Mouse (Mus musculus) kidney, embryonic 16.5 days (tissue): ENCODE results near the gene Pcbp2. TPM values are rescaled to one million over a fixed set of nuclear protein-coding genes. Genes with fewer than 3 reads are reported as not detected.

Experiments
- ATAC-seq: fragments of 200-750 bp; cut with Nextera tagmentation; 2 replicates; pipeline ENCODE4 v1.8.0; 2017; ENCODE audit warnings: moderate TSS enrichment; ENCODE audit not compliant: low FRiP score, low TSS enrichment
- H3K27ac ChIP-seq: fragments of 300-500 bp; sonication (generic); 2 replicates; pipeline ENCODE4 v1.5.1; 2014; ENCODE audit warnings: low read length
- H3K27me3 ChIP-seq: fragments of 300-500 bp; sonication (generic); 2 replicates; pipeline ENCODE4 v1.6.1; 2014; ENCODE audit warnings: low read length, control low read depth, mixed read lengths; ENCODE audit not compliant: insufficient read depth
- H3K36me3 ChIP-seq: fragments of 300-500 bp; sonication (generic); 2 replicates; pipeline ENCODE4 v1.6.1; 2014; ENCODE audit warnings: low read length, control low read depth, mixed read lengths; ENCODE audit not compliant: insufficient read depth
- H3K4me1 ChIP-seq: fragments of 300-500 bp; sonication (generic); 2 replicates; pipeline ENCODE4 v1.6.1; 2014; ENCODE audit warnings: low read length, control low read depth, mixed read lengths; ENCODE audit not compliant: insufficient read depth
- H3K4me2 ChIP-seq: fragments of 300-500 bp; sonication (generic); replicated peaks from 2 replicates; pipeline ENCODE4 v1.6.1; 2014; ENCODE audit warnings: low read depth, low read length
- H3K4me3 ChIP-seq: fragments of 300-500 bp; sonication (generic); 2 replicates; pipeline ENCODE4 v1.5.1; 2014; ENCODE audit warnings: mild to moderate bottlenecking, low read length
- H3K9ac ChIP-seq: fragments of 300-500 bp; sonication (generic); replicated peaks from 2 replicates; pipeline ENCODE4 v1.6.1; 2014; ENCODE audit warnings: low read length
- H3K9me3 ChIP-seq: fragments of 300-500 bp; sonication (generic); 2 replicates; pipeline ENCODE4 v1.6.1; 2016; ENCODE audit warnings: low read length, control low read depth
- WGBS: fragments of 180-500 bp; shearing (Covaris S2); extraction: QIAGEN DNeasy Blood & Tissue Kit; methylation state at CpG from one replicate; pipeline ENCODE4 v1.1.7; 2014; 5-methylcytosine and 5-hydroxymethylcytosine counted together
- polyA plus RNA-seq: library from polyadenylated mRNA; unstranded; fragments of >200 nt; fragmentation: Nextera tagmentation; extraction: Ambion mirVana; gene quantifications from 2 replicates; pipeline ENCODE4 v1.2.1, GENCODE M21; 2015

The Pcbp2 gene
- polyA plus RNA-seq, 1 experiment from 2014 or later = 212 TPM

DNA sequence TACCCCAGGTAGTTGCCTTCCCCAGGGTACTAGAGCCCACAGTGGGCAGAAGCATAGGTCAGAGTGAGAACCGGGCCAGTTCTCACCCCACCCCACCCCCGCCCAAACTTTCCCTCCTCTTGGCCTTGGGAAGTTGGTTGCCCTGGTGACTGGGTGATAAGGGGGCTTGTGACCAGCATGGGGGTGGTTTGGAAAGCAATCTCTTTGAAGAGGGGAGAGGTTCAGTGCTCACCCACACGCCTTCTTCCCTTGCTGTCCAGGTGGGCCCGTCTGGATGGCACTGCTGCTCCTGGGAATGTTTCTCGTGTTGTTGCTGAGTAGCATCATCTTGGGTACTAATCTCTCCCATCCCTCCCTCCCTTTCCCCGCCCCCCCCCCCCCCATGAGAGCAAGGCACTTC, 23.9 kb upstream of the Pcbp2 start:
- H3K4me2 ChIP-seq = no peak overlapping the region
- H3K4me1 ChIP-seq = 0 out of 2 replicates have a peak, but pooled peaks cover 3% of the 10 kb centered on the region
- H3K36me3 ChIP-seq = no peaks in the 10 kb centered on the region
- no peaks in the 10 kb centered on the region for H3K9me3 ChIP-seq
- no peak for ATAC-seq
- 44% methylated on average over 5 of the region's 6 CpGs for WGBS
- H3K27ac ChIP-seq = no peak overlapping the region
- no peaks in the 10 kb centered on the region for H3K27me3 ChIP-seq
- H3K9ac ChIP-seq = no peak overlapping the region
- H3K4me3 ChIP-seq = no peak overlapping the region

DNA sequence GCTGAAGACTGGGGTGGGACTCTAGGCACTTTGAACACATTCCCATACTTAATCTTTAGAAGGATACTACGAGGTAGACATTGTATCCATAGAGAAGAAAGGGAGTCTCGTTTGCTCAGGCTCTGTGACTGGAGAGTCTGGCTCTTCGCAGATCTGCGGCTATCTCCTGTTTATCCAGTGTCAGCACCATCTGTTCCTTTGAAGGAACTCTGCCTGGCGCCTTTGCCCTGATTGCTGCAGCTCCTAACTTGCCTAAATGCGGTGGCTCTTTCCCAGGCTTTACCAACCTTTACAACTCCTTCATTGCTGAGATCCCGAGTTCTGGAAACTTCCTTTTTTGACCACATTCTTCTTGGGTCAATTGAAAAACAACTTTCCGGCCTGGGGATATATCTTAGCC, 21.0 kb upstream of the Pcbp2 start:
- Histone ChIP-seq H3K27me3 (no peaks in the 10 kb centered on the region), H3K4me2 (no peak overlapping the region), H3K27ac (no peak overlapping the region), H3K4me1 (0 out of 2 replicates have a peak, but pooled peaks cover 3% of the 10 kb centered on the region), H3K9ac (no peak overlapping the region), H3K4me3 (no peak overlapping the region), H3K9me3 (no peaks in the 10 kb centered on the region), H3K36me3 (no peaks in the 10 kb centered on the region)
- WGBS = 33% methylated on average over 8 of the region's 8 CpGs
- ATAC-seq = no peak

DNA sequence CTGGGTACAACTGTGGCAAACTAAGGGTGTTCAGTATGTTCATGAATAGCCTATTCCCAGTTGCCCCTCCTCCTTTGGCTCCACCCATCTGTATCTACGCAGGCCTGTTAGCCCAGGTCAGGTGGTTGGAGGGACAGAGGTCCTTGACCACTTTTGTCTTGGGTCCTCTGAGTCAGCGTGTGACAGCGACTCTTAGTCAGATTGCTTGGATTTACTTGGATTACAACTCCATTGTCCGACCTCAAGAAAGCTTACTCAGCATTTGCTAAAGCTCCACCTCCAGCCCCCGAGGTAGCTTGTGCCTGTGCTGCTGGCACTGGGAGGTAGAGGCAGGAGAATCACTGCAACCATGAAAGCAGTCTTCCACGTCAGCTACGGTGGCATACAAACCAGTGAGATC, 19.4 kb upstream of the Pcbp2 start:
- Histone ChIP-seq H3K36me3 (no peaks in the 10 kb centered on the region), H3K9ac (no peak overlapping the region), H3K27ac (no peak overlapping the region), H3K4me2 (0 out of 2 replicates have a peak overlapping the region, but pooled peaks have one; percentile 4), H3K4me1 (0 out of 2 replicates have a peak, but pooled peaks cover 3% of the 10 kb centered on the region), H3K9me3 (no peaks in the 10 kb centered on the region), H3K4me3 (no peak overlapping the region), H3K27me3 (no peaks in the 10 kb centered on the region)
- no peak for ATAC-seq
- 23% methylated on average over 7 of the region's 7 CpGs for WGBS

DNA sequence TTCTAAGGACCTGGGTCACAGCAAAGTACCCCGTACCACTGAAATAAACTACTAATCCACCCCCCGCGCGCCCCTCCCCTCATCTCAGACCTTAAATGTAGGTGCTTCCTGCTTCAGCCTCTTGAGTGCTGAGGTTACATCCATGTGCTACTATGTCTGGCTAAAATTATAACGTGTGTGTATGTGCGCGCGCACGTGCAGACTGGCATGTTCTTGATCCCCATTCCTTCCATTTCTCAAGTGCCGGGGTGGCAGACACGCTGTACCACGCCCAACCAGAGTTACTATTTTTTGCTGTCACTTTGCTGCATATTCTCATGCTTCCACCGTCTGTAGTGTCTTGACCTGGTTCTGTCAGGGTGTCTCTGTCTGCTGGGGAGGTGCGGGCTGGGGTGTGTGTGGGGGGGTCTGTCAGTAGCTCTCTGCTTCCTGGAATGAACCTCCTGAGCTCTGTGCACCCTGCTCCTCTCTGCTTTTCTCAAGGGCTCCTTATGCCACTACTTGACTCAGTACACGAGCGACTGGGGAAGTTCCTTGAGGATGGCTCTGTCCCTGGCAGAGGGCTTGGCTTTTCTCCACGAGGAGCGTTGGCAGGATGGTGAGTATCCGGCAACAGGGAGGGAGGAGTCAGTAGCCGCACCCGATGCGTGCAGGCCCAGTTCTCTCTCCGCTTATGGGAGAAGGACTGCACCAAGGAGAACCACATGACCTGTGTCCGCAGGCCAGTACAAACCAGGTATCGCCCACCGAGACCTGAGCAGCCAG, 18.5 kb upstream of the Pcbp2 start:
- Histone ChIP-seq H3K4me3 (no peak overlapping the region), H3K4me1 (0 out of 2 replicates have a peak, but pooled peaks cover 1% of the 10 kb centered on the region), H3K4me2 (no peak overlapping the region), H3K27ac (no peak overlapping the region), H3K36me3 (no peaks in the 10 kb centered on the region), H3K9me3 (no peaks in the 10 kb centered on the region), H3K27me3 (no peaks in the 10 kb centered on the region), H3K9ac (no peak overlapping the region)
- ATAC-seq = no peak
- whole genome bisulfite sequencing = 83% methylated on average over 26 of the region's 26 CpGs

DNA sequence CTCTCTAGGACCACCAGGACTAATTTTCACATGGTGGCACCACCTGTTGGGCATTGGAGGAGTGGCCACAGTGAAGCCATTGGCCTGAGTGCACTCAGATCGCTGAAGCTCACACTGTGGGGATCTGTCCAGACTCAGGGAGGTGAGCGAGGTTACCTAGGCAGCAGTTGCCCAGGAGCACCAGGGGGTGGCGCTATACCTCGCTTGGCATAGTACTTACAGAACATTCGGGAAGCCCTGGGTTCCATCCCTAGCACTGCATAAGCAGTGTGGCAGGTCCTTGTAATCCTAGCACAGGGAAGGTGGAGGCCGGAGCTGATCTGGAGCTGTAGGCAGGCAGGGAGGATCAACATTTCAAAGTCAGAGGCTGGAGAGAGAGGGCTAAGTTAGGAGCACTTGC, 14.3 kb upstream of the Pcbp2 start:
- WGBS = 38% methylated on average over 6 of the region's 6 CpGs
- no peak for ATAC-seq
- no peak overlapping the region for H3K4me3 ChIP-seq

DNA sequence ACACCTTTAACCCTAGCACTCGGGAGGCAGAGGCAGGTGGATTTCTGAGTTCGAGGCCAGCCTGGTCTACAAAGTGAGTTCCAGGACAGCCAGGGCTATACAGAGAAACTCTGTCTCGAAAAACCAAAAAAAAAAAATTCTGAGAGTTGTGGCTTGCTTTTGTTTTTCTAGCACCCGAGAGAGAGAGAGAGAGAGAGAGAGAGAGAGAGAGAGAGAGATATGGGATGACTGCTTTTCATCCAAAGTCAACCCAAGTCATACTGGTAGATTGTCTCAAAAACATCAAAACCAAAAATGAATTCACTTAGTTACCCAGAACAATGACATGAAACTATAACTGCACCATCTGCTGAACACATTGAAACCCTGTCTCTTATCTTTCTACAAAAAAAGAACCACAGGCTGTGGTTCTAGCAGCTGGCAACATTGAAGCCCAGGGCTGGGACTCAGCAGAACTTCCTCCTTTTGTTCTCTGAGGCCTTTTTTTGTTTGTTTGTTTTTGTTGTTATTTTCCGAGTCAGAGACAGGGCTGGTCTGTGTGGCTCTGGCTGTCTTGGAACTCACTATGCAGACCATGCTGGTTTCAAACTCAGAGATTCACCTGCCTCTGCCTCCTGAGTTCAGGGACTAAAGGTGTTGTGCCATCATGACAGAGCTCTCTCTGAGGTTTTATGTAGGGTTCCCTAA, 12.1 kb upstream of the Pcbp2 start:
- Histone ChIP-seq H3K9ac (0 out of 2 replicates have a peak overlapping the region, but pooled peaks have one; percentile 58), H3K27ac (no peak overlapping the region), H3K4me2 (peak overlapping the region; percentile 58), H3K36me3 (peaks cover 5% of the 10 kb centered on the region; the same call in 1 of the 2 replicates), H3K9me3 (no peaks in the 10 kb centered on the region), H3K4me3 (peak overlapping the region; percentile 50), H3K4me1 (peaks cover 20% of the 10 kb centered on the region), H3K27me3 (no peaks in the 10 kb centered on the region)
- 67% methylated on average over 5 of the region's 5 CpGs for WGBS
- ATAC-seq = no peak

More for the DNA sequence above, 14.3 kb upstream of the Pcbp2 start:
- H3K4me1 ChIP-seq = peaks cover 15% of the 10 kb centered on the region
- no peak overlapping the region for H3K27ac ChIP-seq
- no peak overlapping the region for H3K4me2 ChIP-seq
- H3K27me3 ChIP-seq = no peaks in the 10 kb centered on the region
- no peaks in the 10 kb centered on the region for H3K36me3 ChIP-seq
- H3K9me3 ChIP-seq = no peaks in the 10 kb centered on the region
- no peak overlapping the region for H3K9ac ChIP-seq

DNA sequence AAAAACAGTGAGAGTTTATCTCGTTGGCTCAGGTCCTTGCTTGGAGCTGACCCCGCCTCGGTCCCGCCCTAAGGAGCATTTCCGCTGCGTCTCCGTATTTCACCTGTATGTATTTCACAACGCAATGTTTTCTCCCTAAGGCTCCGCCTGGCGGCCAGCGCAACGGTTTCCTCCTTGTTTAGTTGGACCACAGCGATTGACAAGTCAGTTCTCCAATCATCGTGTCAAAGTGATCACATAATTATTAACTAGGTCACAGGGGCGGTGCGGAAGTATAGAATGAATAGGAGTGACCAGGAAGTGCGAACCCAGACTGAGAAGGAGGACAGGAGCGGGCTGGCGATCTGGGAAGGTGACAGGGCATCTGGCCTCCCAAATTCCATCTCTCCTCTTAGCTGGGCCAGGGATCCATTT, 11.4 kb upstream of the Pcbp2 start, which contains the start of gene Prr13:
Gene Prr13, plus strand, starts transcription at position 125 of the 414 bp plus-strand sequence.
- Histone ChIP-seq H3K4me1 (peaks cover 20% of the 10 kb centered on the region), H3K27ac (peak within 1 kb of the TSS; percentile 12; the same call in 1 of the 2 replicates), H3K36me3 (peaks cover 5% of the 10 kb centered on the region; the same call in 1 of the 2 replicates), H3K9me3 (no peaks in the 10 kb centered on the region), H3K4me2 (peak within 1 kb of the TSS; percentile 58), H3K4me3 (peak within 1 kb of the TSS; percentile 50), H3K27me3 (no peaks in the 10 kb centered on the region), H3K9ac (peak within 1 kb of the TSS; percentile 58)
- under 1% methylated on average over 19 of the region's 19 CpGs for WGBS
- peak; percentile 92 for ATAC-seq

DNA sequence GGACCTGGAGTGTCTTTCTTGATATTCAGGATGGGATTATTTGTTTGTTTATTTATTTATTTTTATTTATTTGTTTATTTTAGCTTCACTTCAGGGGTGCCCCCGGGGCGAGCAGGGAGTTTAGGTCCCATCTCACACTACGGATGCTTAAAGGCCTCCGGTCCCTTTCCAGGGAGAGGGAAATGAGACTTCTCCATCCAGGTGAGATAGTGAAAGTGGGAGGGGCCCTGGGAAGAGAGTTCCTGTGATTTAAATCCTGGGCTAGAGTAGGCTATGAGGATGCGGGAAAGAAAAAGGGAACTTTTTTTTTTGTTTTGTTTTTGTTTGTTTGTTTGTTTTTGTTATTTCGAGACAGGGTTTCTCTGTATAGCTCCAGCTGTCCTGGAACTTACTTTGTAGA, 11.0 kb upstream of the Pcbp2 start:
- H3K4me1 ChIP-seq = peaks cover 20% of the 10 kb centered on the region
- peak overlapping the region; percentile 58 for H3K9ac ChIP-seq
- no peak for ATAC-seq
- peaks cover 5% of the 10 kb centered on the region; the same call in 1 of the 2 replicates for H3K36me3 ChIP-seq
- H3K27ac ChIP-seq = peak overlapping the region; percentile 12; the same call in 1 of the 2 replicates
- WGBS = 29% methylated on average over 6 of the region's 6 CpGs
- H3K4me2 ChIP-seq = peak overlapping the region; percentile 58
- H3K4me3 ChIP-seq = peak overlapping the region; percentile 50
- H3K9me3 ChIP-seq = no peaks in the 10 kb centered on the region
- no peaks in the 10 kb centered on the region for H3K27me3 ChIP-seq

DNA sequence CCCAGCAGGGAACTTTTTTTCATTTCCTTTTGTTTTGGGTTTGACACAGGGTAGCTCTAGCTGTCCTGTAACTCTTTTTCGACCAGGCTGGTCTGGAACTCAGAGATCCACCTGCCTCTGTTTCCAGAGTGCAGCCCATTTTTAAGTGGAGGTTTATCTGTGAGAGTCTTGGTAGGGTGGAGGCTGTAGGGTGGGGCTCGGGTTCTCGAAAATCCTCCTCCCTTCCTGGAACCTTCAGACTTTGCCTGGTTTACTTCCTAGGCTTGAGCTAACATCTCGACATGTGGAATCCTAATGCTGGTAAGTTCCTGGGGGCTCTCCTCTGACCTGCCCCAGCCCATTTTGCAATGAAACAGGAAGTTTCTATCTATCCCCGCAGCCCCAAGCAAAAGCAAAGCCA, 10.5 kb upstream of the Pcbp2 start:
- ATAC-seq = no peak
- Histone ChIP-seq H3K9ac (peak overlapping the region; percentile 58; the same call in 1 of the 2 replicates), H3K27ac (no peak overlapping the region), H3K4me2 (peak overlapping the region; percentile 58), H3K4me1 (peaks cover 20% of the 10 kb centered on the region), H3K4me3 (peak overlapping the region; percentile 50; the same call in 1 of the 2 replicates), H3K27me3 (no peaks in the 10 kb centered on the region), H3K36me3 (peaks cover 5% of the 10 kb centered on the region; the same call in 1 of the 2 replicates), H3K9me3 (no peaks in the 10 kb centered on the region)
- 65% methylated on average over 5 of the region's 5 CpGs for WGBS
